Mouse (Mus musculus) neural tube, embryonic 11.5 days (tissue): Measurements from ENCODE around the gene Gm42906. TPM values are rescaled to one million over a fixed set of nuclear protein-coding genes. Genes with fewer than 3 reads are reported as not detected.

Experiments used
- ATAC-seq: fragments of 200-750 bp; cut with Nextera tagmentation; 2 replicates; pipeline ENCODE4 v1.8.0; 2017; ENCODE audit warnings: moderate number of reproducible peaks, mild to moderate bottlenecking, moderate TSS enrichment, moderate library complexity; ENCODE audit not compliant: insufficient read depth, low FRiP score, low TSS enrichment
- DNase-seq: peaks from one replicate; pipeline ENCODE4 v3.0.0-alpha.2; 2015; ENCODE audit warnings: low spot score
- H3K27ac ChIP-seq: fragments of 300-500 bp; sonication (generic); 2 replicates; pipeline ENCODE4 v1.5.1; 2014; ENCODE audit warnings: low read depth, mild to moderate bottlenecking, low read length
- H3K27me3 ChIP-seq: fragments of 300-500 bp; sonication (generic); 2 replicates; pipeline ENCODE4 v1.6.1; 2014; ENCODE audit warnings: mild to moderate bottlenecking, low read length, mixed read lengths; ENCODE audit not compliant: control insufficient read depth, insufficient read depth
- H3K36me3 ChIP-seq: fragments of 300-500 bp; sonication (generic); 2 replicates; pipeline ENCODE4 v1.6.1; 2014; ENCODE audit warnings: mild to moderate bottlenecking, low read length, moderate library complexity, mixed read lengths; ENCODE audit not compliant: control insufficient read depth, insufficient read depth
- H3K4me1 ChIP-seq: fragments of 300-500 bp; sonication (generic); 2 replicates; pipeline ENCODE4 v1.6.1; 2014; ENCODE audit warnings: low read length, mixed read lengths; ENCODE audit not compliant: control insufficient read depth, insufficient read depth
- H3K4me2 ChIP-seq: fragments of 300-500 bp; sonication (generic); 2 replicates; pipeline ENCODE4 v1.6.1; 2014; ENCODE audit warnings: low read depth, mild to moderate bottlenecking, moderate library complexity
- H3K4me3 ChIP-seq: fragments of 300-500 bp; sonication (generic); 2 replicates; pipeline ENCODE4 v1.5.1; 2014; ENCODE audit warnings: low read depth, low read length
- H3K9ac ChIP-seq: fragments of 300-500 bp; sonication (generic); 2 replicates; pipeline ENCODE4 v1.6.1; 2014; ENCODE audit warnings: mild to moderate bottlenecking, low read length
- H3K9me3 ChIP-seq: fragments of 300-500 bp; sonication (generic); 2 replicates; pipeline ENCODE4 v1.6.1; 2016; ENCODE audit warnings: low read length; ENCODE audit not compliant: control insufficient read depth
- WGBS: fragments of 180-500 bp; shearing (Covaris S2); extraction: QIAGEN DNeasy Blood & Tissue Kit; methylation state at CpG from one replicate; pipeline ENCODE4 v1.1.7; 2014; 5-methylcytosine and 5-hydroxymethylcytosine counted together
- polyA plus RNA-seq: library from polyadenylated mRNA; unstranded; fragments of >200 nt; fragmentation: Nextera tagmentation; extraction: Ambion mirVana; gene quantifications from 2 replicates; pipeline ENCODE4 v1.2.1, GENCODE M21; 2014

The Gm42906 gene
- polyA plus RNA-seq, 1 experiment from 2014 or later = not detected

DNA sequence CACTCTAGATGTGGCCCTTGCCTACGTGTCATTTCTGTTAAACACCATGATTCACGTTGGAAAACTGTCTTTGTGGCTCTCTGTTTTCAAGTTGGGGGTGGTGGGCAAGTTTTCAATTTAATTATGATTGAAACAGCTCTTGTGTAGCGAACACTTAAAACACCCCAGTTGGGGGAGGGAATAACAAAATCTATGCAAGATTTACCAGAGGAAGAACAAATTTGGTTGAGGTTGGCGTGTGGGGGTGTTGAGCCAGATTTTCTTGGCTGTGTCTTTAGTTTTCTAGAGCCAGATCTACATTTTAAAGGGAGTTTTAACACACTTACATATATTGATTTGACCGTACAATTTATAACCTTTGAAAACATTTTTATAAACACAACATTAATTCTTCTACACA lies 368.2 kb downstream of the Gm42906 start:
- Histone ChIP-seq H3K36me3 (peaks cover 8% of the 10 kb centered on the region), H3K4me2 (no peak overlapping the region), H3K9me3 (no peaks in the 10 kb centered on the region), H3K27me3 (no peaks in the 10 kb centered on the region), H3K4me3 (no peak overlapping the region), H3K27ac (no peak overlapping the region), H3K4me1 (peaks cover 8% of the 10 kb centered on the region), H3K9ac (no peak overlapping the region)
- ATAC-seq (no peak), DNase-seq (no peak)
- WGBS = 90% methylated on average over 5 of the region's 5 CpGs

DNA sequence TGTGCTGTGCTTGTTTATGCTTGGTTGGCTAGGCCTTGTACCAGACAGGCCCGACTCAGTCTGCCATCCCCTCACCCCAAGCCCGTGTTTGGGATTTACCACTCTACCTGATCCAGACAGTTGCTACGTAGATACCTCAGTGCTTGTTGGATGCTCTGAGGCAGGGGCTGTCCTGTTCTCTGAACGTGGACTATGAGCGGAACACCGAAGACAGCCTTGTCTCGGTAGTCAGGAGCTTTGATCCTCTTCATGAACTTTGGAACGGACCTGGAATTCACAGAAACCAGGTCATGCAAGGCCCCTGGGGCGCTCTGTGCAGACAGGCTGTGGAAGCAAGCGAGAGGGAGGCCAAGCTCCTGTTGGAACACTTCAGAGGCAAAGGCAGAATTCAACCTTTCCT lies 368.6 kb downstream of the Gm42906 start:
- Histone ChIP-seq H3K4me3 (no peak overlapping the region), H3K4me2 (no peak overlapping the region), H3K9me3 (no peaks in the 10 kb centered on the region), H3K36me3 (peaks cover 8% of the 10 kb centered on the region), H3K27me3 (no peaks in the 10 kb centered on the region), H3K9ac (no peak overlapping the region), H3K27ac (no peak overlapping the region), H3K4me1 (peaks cover 9% of the 10 kb centered on the region)
- WGBS = 92% methylated on average over 10 of the region's 10 CpGs
- DNase-seq (no peak), ATAC-seq (no peak)

DNA sequence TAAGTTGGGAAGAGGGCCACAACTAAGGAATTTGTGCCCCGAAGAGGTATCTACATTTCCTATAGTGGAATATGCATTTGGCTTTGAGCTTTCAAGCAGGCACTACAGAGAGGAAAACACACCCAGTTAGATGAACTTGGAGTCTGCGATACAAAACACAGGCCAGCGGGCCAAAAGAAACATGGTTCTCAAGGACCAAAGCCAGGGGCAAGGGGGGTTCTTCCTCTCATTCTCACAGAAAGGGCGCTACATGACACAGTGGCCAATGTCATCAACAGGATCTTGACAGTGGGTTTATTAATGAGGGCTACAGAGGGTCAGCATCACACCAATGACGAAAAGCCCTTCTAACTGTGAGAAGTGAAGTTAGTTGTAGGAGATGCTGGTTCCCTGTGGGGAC lies 370.2 kb downstream of the Gm42906 start:
- H3K4me1 ChIP-seq = peaks cover 9% of the 10 kb centered on the region
- DNase-seq (no peak), ATAC-seq (no peak)
- H3K9ac ChIP-seq = no peak overlapping the region
- peaks cover 3% of the 10 kb centered on the region for H3K36me3 ChIP-seq
- no peaks in the 10 kb centered on the region for H3K9me3 ChIP-seq
- no peak overlapping the region for H3K4me2 ChIP-seq
- no peaks in the 10 kb centered on the region for H3K27me3 ChIP-seq
- H3K27ac ChIP-seq = no peak overlapping the region
- no peak overlapping the region for H3K4me3 ChIP-seq
- WGBS = 95% methylated on average over 5 of the region's 5 CpGs

DNA sequence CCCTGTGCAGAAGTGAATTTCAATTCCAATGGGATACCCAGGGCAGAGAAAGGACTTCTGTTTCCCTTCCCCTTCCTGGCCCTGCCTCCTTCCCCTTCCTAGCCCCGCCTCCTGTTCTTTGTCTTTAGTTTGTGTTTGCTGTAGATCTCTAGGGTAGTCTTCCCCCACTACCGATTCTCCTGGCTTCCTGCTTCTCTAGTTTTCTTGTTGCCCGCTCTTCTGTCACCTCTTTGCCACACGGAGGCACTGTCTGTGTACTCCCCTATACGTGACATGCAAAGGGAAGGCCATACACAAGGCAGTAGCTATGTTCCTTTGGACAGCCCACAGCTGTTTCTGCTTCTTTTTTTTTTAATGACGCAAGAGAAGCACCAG lies 371.1 kb downstream of the Gm42906 start:
- Histone ChIP-seq H3K4me3 (no peak overlapping the region), H3K27ac (peak overlapping the region; percentile 23; the same call in 1 of the 2 replicates), H3K4me2 (no peak overlapping the region), H3K36me3 (no peaks in the 10 kb centered on the region), H3K27me3 (no peaks in the 10 kb centered on the region), H3K4me1 (peaks cover 9% of the 10 kb centered on the region), H3K9me3 (no peaks in the 10 kb centered on the region), H3K9ac (no peak overlapping the region)
- ATAC-seq (no peak), DNase-seq (no peak)
- WGBS = 72% methylated on average over 6 of the region's 6 CpGs

DNA sequence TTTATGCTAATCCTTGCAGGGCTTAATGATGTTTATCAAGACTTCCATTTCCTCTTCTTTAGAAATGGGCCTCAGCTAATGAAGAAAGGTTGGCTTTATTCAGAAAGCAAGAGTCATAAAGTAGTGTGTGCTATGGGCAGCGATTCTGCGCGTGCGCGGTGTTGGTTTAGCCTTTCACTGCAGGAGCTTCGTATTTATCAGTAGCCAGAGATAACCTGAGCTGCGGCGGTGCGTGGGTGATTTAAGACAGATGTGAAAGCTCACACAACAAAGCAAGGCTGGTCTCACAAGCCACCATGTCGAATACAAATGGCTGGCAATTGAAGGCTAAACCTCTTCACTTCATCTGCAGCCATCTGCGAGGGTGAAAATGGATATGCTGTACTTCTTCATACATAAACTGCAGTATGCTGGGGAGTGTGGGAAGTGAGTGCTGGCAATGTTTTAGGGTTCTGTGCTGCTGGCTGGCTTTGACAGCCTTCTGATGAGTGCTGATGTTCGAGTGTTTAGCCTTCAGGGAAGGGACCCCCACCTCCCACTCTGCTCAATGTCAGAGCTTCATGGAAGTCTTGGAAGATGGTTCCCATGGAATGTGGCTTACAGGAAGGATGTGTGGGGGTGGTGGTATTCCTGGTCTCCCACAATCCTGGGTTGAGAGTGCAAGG lies 371.6 kb downstream of the Gm42906 start:
- peaks cover 9% of the 10 kb centered on the region for H3K4me1 ChIP-seq
- WGBS = 83% methylated on average over 12 of the region's 12 CpGs

DNA sequence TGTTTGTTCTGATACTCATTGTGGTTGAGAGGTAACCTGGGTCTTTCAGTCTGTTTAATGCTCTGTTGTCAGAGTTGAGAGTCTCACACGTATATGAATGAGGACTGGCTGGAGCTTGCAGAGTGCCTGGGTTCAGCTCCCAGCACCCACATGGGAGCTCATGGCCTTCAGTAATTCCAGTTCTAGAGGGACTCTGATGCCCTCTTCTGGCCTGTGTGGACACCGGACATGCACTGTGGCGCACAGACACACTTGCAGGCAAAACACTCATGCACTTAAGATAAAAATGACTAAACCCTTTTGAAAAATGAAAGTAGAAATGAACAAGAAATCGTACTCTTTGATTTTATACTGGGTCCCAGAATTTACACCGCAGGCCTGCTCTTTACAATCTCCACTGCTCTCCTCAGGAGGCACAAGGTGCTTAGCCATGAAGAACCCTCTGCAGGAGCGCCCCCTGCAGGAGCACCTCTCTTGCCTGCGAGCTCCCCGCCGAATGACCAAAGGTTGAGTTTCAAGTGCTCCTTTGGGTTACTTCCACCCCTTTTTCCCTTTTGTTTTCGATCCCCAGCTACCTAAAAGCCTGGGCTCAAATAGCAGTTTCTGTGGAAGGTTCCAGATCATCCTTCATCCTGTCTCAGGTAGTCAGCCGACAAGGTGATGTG lies 372.4 kb downstream of the Gm42906 start:
- Histone ChIP-seq H3K4me1 (peaks cover 9% of the 10 kb centered on the region), H3K9ac (no peak overlapping the region), H3K27me3 (no peaks in the 10 kb centered on the region), H3K36me3 (no peaks in the 10 kb centered on the region), H3K4me2 (no peak overlapping the region), H3K9me3 (no peaks in the 10 kb centered on the region), H3K4me3 (no peak overlapping the region), H3K27ac (no peak overlapping the region)
- ATAC-seq (no peak), DNase-seq (no peak)
- 91% methylated on average over 11 of the region's 11 CpGs for WGBS

More for the DNA sequence above, 371.6 kb downstream of the Gm42906 start:
- Histone ChIP-seq H3K36me3 (no peaks in the 10 kb centered on the region), H3K9ac (no peak overlapping the region), H3K9me3 (no peaks in the 10 kb centered on the region), H3K4me3 (no peak overlapping the region), H3K27me3 (no peaks in the 10 kb centered on the region), H3K27ac (peak overlapping the region; percentile 23; the same call in 1 of the 2 replicates), H3K4me2 (no peak overlapping the region)
- ATAC-seq (no peak), DNase-seq (no peak)

DNA sequence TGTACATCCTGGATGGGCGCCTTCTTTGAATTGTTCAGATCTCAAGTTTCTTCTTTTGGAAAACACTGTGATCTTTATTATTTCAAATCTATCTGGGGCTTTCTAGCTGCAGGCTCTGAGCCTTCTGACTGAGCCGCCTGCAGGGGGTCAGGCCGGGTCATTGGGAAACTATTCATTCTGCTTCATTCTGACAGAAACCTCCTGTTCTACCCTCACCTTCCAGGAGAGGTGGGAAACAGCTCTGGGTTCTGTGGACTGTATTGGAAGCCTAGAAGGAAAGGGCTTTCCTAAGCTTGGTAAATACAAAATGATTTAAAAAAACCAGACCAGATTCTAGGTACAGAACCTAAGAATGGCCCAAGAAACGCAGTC lies 373.2 kb downstream of the Gm42906 start:
- Histone ChIP-seq H3K9me3 (no peaks in the 10 kb centered on the region), H3K27me3 (no peaks in the 10 kb centered on the region), H3K4me2 (no peak overlapping the region), H3K4me3 (no peak overlapping the region), H3K27ac (no peak overlapping the region), H3K9ac (no peak overlapping the region), H3K4me1 (peaks cover 6% of the 10 kb centered on the region), H3K36me3 (no peaks in the 10 kb centered on the region)
- 48% methylated on average over 4 of the region's 4 CpGs for WGBS
- ATAC-seq = no peak
- DNase-seq = no peak

DNA sequence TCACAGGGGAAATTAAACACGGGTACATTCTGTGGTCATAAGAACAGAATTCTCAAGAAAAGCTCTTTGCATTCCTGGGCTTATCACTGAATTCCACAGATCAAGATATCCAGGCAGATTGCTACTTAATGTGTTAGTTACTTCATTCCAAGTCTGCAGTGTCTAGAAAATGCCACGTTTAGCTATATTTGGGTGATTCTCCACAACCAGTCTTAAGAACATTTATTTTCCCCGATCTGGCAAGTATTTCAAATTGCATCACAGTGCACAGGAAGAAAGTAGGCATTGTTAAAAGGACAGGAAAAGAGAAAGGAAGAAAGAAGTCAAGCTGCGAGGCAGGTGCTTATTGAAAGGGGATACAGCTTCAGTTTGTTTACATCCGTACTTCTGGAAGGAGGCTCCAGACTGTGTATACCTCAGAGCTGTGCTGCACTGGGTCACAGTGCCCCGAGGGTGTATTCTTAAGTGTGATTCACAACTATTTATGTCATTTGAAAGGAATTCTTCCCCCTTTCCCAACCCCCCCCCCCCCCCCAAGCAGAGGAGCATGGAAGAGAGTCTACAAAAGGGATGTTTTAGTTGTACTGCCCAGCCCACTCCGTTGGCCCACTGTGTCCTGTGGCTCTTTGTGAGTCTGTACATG lies 373.7 kb downstream of the Gm42906 start:
- H3K27ac ChIP-seq = 0 out of 2 replicates have a peak overlapping the region, but pooled peaks have one; percentile 4
- no peak overlapping the region for H3K4me3 ChIP-seq
- no peaks in the 10 kb centered on the region for H3K9me3 ChIP-seq
- H3K36me3 ChIP-seq = no peaks in the 10 kb centered on the region
- no peak overlapping the region for H3K9ac ChIP-seq
- no peak overlapping the region for H3K4me2 ChIP-seq
- WGBS = 40% methylated on average over 7 of the region's 7 CpGs
- H3K27me3 ChIP-seq = no peaks in the 10 kb centered on the region
- DNase-seq = peak; percentile 38
- peaks cover 6% of the 10 kb centered on the region for H3K4me1 ChIP-seq
- peak; percentile 60; the same call in 1 of the 2 replicates for ATAC-seq

DNA sequence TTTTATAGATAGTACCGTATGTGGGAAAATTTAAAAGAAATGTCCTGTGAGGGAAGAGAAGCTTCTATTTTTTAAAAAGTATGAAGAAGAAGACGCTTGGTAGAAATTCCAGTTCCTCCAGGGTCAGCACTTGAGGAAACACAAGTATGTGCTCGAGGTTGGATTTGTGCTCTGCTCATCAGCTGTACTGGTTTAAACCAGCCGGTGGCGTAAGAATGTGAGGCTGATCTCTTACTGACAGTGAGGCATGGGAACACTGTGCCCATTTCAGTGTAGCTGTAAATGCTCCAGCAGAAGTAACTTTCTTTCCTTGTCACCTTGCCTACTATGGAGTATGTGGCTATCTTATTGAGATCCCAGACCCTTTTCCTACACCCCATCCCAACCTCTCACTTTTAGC lies 374.8 kb downstream of the Gm42906 start:
- Histone ChIP-seq H3K4me1 (peaks cover 6% of the 10 kb centered on the region), H3K9me3 (no peaks in the 10 kb centered on the region), H3K27me3 (no peaks in the 10 kb centered on the region), H3K27ac (no peak overlapping the region), H3K4me2 (no peak overlapping the region), H3K36me3 (no peaks in the 10 kb centered on the region), H3K4me3 (no peak overlapping the region), H3K9ac (no peak overlapping the region)
- DNase-seq = no peak
- ATAC-seq = no peak
- 94% methylated on average over 5 of the region's 5 CpGs for WGBS
